Mouse (Mus musculus): ENCODE results near the gene Sema4g. TPM values are rescaled to one million over a fixed set of nuclear protein-coding genes. Genes with fewer than 3 reads are reported as not detected.

The Sema4g gene
- polyA plus RNA-seq, 1 experiment: not detected

DNA sequence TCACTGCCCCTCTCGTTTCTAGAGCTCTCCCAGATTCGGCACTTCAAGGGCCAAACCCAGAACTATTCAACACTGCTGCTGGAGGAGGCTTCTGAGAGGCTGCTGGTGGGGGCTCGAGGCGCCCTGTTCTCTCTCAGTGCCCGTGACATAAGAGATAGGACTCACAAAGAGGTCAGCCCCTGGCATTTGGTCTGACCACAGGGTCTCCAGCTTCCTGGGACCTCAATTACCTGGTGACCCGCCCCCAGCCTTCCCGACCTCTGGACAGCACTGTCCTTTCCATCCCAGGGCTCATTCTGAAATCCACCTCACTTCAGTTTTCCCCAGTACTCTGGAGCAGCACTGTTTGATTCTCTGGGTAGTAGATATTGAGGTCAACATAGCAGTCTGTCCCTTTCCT lies 3.8 kb downstream of the Sema4g start:
- TF ChIP-seq CTCF (IDR thresholded peaks at IDR 0.05; ENCODE audit: insufficient read depth, low read depth, low read length) (no peak), POLR2A (IDR thresholded peaks at IDR 0.05; ENCODE audit: insufficient read depth, low read depth, low read length) (no peak)
- Histone ChIP-seq H3K4me3 (ENCODE audit: insufficient read depth, low read depth, low read length) (no peak overlapping the region), H3K27ac (ENCODE audit: insufficient read depth, low read depth, low read length) (no peak overlapping the region), H3K4me1 (ENCODE audit: control insufficient read depth, insufficient read depth, low read length) (peaks cover 11% of the 10 kb centered on the region; the same call in 1 of the 2 replicates)
- 75% methylated on average over 7 of the region's 7 CpGs for WGBS

DNA sequence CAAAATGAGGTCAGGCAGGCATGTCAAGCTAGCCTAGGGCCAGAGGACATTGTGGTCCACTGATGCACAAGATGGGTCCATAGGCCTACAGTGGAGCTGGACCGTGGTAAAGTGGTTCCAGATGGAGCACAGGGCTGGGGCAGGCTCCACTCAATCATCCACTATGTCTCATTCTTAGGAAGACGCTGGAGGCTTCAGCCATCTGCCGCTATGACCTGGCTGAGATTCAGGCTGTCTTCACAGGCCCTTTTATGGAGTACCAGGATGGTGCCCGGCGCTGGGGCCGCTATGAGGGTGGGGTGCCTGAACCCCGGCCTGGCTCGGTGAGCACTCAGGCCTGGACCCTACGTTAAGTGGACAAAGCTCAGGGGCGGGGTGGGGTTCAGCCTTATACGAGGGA lies 8.9 kb downstream of the Sema4g start:
- TF ChIP-seq CTCF (IDR thresholded peaks at IDR 0.05; ENCODE audit: insufficient read depth, low read depth, low read length): no peak
- TF ChIP-seq POLR2A (IDR thresholded peaks at IDR 0.05; ENCODE audit: insufficient read depth, low read depth, low read length): no peak
- WGBS: 86% methylated on average over 11 of the region's 11 CpGs
- Histone ChIP-seq H3K4me1 (ENCODE audit: control insufficient read depth, insufficient read depth, low read length) (peaks cover 3% of the 10 kb centered on the region; the same call in 1 of the 2 replicates), H3K4me3 (ENCODE audit: insufficient read depth, low read depth, low read length) (no peak overlapping the region), H3K27ac (ENCODE audit: insufficient read depth, low read depth, low read length) (no peak overlapping the region)

DNA sequence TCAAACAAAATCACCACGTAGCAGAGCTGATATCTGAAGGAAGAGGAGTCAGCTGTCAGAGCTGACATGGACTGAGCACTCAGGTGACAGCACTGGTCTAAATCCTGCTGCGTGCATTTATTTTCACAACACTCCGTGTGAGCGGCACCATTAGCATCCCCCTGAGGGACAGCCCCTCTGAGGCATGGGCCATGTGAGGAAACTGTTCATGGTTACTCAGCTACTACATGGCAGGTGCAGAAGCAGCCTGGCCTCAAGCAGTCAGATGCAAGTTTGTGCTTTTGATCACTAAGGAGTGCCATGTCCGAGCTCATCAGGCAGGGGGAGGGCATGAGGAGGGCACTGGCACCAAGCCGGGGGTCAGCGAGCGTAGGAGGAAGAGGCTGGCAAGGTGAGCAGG lies 10.7 kb downstream of the Sema4g start:
- no peak for TF ChIP-seq POLR2A (IDR thresholded peaks at IDR 0.05; ENCODE audit: insufficient read depth, low read depth, low read length)
- no peak for TF ChIP-seq CTCF (IDR thresholded peaks at IDR 0.05; ENCODE audit: insufficient read depth, low read depth, low read length)
- Histone ChIP-seq H3K4me1 (ENCODE audit: control insufficient read depth, insufficient read depth, low read length) (peaks cover 8% of the 10 kb centered on the region; the same call in 1 of the 2 replicates), H3K4me3 (ENCODE audit: insufficient read depth, low read depth, low read length) (no peak overlapping the region), H3K27ac (ENCODE audit: insufficient read depth, low read depth, low read length) (no peak overlapping the region)
- WGBS: 86% methylated on average over 8 of the region's 8 CpGs

DNA sequence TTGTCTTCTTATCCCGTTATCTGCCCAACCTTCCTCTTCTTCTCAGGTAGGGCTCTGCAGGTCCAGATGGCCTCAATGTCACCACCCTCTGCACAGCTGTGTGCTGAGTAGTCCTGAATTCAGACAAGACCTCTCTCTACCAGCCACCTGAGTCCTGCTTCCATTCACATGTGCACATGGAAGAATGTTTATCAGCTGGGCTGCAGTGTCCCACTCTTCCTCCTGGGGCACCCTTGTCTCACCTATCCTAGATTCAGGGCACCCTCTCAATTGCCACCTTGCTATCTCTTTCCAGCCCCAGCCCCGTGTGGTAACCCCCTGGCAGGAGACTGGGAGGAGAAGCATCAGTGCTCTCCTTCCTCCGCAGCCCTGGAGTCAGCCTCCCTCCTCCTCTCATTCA lies 13.4 kb downstream of the Sema4g start:
- no peak overlapping the region for H3K4me3 ChIP-seq (ENCODE audit: insufficient read depth, low read depth, low read length)
- H3K27ac ChIP-seq (ENCODE audit: insufficient read depth, low read depth, low read length): no peak overlapping the region
- TF ChIP-seq POLR2A (IDR thresholded peaks at IDR 0.05; ENCODE audit: insufficient read depth, low read depth, low read length): no peak
- 0 out of 2 replicates have a peak, but pooled peaks have one; percentile 12 for TF ChIP-seq CTCF (IDR thresholded peaks at IDR 0.05; ENCODE audit: insufficient read depth, low read depth, low read length)
- H3K4me1 ChIP-seq (ENCODE audit: control insufficient read depth, insufficient read depth, low read length): peaks cover 17% of the 10 kb centered on the region
- 52% methylated on average over 3 of the region's 3 CpGs for WGBS

DNA sequence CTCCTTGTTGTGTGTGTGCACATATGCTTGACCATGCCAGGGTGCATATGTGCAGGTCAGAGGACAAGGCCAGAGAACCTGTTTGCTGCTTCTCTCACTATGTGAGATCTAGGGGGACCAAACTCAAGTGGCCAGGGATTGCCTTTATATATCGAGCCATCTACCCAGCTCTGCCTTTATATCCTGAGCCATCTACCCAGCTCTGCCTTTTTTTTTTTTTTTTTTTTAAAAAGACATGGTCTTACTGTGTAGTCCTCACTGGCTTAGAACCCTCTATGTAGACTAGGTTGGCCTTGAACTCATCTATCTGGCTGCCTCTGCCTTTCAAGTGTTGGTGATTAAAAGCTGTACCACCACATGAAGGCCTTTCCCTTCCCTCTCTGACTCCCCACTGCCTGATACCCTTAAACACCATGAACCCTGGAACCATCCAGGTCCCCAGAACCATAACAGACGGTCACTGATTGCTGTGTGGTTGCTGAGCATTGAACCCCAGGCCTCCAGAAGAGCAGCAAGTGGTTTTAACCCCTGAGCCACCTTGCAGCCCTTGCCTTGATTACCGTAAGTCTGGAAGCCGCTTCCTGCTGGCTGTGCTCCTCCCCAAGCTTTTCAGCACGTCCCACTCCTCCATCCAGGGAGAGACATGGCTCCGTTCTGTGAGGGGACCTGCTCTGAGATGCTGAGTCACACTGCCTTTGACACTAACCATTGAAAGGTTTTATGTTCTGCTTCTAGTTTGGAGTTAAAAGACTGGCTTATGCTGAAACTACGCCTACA lies 15.0 kb downstream of the Sema4g start:
- no peak overlapping the region for H3K27ac ChIP-seq (ENCODE audit: insufficient read depth, low read depth, low read length)
- WGBS: 80% methylated on average over 7 of the region's 7 CpGs
- peaks cover 26% of the 10 kb centered on the region for H3K4me1 ChIP-seq (ENCODE audit: control insufficient read depth, insufficient read depth, low read length)
- no peak for TF ChIP-seq CTCF (IDR thresholded peaks at IDR 0.05; ENCODE audit: insufficient read depth, low read depth, low read length)
- no peak for TF ChIP-seq POLR2A (IDR thresholded peaks at IDR 0.05; ENCODE audit: insufficient read depth, low read depth, low read length)
- H3K4me3 ChIP-seq (ENCODE audit: insufficient read depth, low read depth, low read length): no peak overlapping the region

DNA sequence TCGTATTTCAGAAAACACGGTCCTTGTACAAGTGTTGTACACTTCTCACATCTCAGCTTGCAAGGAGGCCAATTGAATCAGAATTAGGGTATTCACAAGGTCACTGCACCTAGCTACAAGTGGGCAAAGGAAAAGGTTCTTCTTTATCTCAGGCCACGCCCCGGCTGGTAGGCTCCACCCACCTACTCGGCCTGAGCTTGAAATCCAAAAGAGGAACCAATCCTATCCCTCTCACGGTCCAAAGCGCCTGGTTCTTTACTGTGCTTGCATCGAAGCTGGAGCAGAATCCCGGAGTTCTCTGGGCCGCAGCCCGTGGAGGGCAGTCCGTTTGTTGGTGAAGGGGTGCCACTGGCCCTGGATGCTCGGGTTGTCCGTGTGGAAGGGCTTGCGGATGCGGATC lies 16.5 kb downstream of the Sema4g start, which contains the start of gene Twnk:
Gene Twnk, plus strand, starts transcription at position 220 of the 400 bp plus-strand sequence.
- 7% methylated on average over 16 of the region's 16 CpGs for WGBS
- TF ChIP-seq CTCF (IDR thresholded peaks at IDR 0.05; ENCODE audit: insufficient read depth, low read depth, low read length) (no peak), POLR2A (IDR thresholded peaks at IDR 0.05; ENCODE audit: insufficient read depth, low read depth, low read length) (no peak)
- Histone ChIP-seq H3K4me3 (ENCODE audit: insufficient read depth, low read depth, low read length) (peak within 1 kb of the TSS; percentile 68), H3K27ac (ENCODE audit: insufficient read depth, low read depth, low read length) (peak within 1 kb of the TSS; percentile 40), H3K4me1 (ENCODE audit: control insufficient read depth, insufficient read depth, low read length) (peaks cover 26% of the 10 kb centered on the region)

DNA sequence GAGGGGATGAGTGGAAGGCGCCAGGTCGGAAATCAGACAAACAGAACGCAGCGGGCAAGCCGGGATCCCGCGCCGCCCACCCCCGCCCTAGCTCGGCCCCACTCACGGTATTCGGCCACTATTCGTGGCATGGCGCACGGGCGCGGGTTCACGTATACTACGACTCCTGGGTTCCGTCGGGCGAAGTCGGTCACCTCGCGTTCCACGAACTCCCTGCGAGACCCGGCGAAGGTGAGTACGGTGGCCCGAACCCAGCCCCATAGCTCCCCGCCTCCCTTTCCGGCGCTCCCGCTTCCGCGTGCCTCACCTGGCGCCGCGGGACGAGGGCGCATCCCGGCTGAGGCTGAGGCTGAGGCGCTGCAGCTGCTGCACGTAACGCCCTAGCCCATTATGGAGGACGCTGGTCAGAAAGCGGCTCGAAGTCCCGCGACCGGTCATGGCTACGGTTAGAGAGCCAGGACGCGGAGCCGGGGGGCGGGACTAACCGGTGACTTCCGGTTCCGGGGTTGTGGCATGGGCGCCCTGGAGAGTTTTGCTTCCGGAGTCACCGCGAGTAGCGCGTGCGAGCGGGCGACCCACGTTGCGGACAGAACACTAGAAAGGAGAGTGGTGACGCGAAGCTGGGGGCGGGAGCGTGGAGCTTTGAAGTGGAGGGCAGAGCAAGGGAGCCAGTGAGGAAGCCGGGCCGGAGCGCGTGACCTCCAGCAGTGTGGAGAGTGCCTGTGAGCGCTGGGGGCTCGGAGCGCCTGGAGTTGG lies 17.2 kb downstream of the Sema4g start, which contains the start of gene Mrpl43:
Gene Mrpl43, minus strand, starts transcription at position 486 of the 756 bp plus-strand sequence.
- under 1% methylated on average over 82 of the region's 82 CpGs for WGBS
- Histone ChIP-seq H3K4me1 (ENCODE audit: control insufficient read depth, insufficient read depth, low read length) (peaks cover 26% of the 10 kb centered on the region), H3K27ac (ENCODE audit: insufficient read depth, low read depth, low read length) (peak within 1 kb of the TSS; percentile 40), H3K4me3 (ENCODE audit: insufficient read depth, low read depth, low read length) (peak within 1 kb of the TSS; percentile 68)
- TF ChIP-seq CTCF (IDR thresholded peaks at IDR 0.05; ENCODE audit: insufficient read depth, low read depth, low read length) (no peak), POLR2A (IDR thresholded peaks at IDR 0.05; ENCODE audit: insufficient read depth, low read depth, low read length) (peak; percentile 66; the same call in 1 of the 2 replicates)

DNA sequence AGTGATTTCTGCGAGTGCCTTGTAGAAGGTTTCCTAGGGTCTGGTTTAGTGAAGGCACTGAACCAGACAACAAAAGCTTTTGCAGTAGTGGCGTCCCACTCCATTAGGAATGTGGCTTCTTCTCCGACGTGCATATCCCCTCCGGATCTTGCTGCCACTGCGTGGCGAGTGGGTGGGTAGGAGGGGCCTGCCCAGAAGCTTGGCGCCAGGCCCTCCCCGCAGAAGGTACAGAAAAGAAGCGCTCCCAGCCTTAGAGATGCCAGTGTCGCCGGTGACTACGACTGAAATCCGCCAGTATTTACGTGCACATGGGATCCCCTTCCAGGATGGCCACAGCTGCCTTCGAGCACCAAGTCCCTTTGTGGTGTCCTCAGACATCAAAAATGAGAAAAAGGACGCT lies 18.1 kb downstream of the Sema4g start:
- H3K27ac ChIP-seq (ENCODE audit: insufficient read depth, low read depth, low read length): peak overlapping the region; percentile 35; the same call in 1 of the 2 replicates
- no peak for TF ChIP-seq POLR2A (IDR thresholded peaks at IDR 0.05; ENCODE audit: insufficient read depth, low read depth, low read length)
- no peak for TF ChIP-seq CTCF (IDR thresholded peaks at IDR 0.05; ENCODE audit: insufficient read depth, low read depth, low read length)
- H3K4me1 ChIP-seq (ENCODE audit: control insufficient read depth, insufficient read depth, low read length): peaks cover 26% of the 10 kb centered on the region
- peak overlapping the region; percentile 68 for H3K4me3 ChIP-seq (ENCODE audit: insufficient read depth, low read depth, low read length)
- WGBS: 21% methylated on average over 17 of the region's 17 CpGs
